Mouse (Mus musculus) forebrain, embryonic 14.5 days (tissue): ENCODE measurements around the gene Ripor1. TPM values are rescaled to one million over a fixed set of nuclear protein-coding genes. Genes with fewer than 3 reads are reported as not detected.
"Not testable (repeated sequence)": the region's sequence is repeated elsewhere in the genome, so short reads cannot be mapped to it uniquely, and the experiment has no call there.

Experiments used
- ATAC-seq: fragments of 200-750 bp; cut with Nextera tagmentation; 2 replicates; pipeline ENCODE4 v1.8.0; 2017; ENCODE audit warnings: mild to moderate bottlenecking, moderate library complexity
- DNase-seq: peaks from one replicate; pipeline ENCODE4 v3.0.0-alpha.2; 2015; ENCODE audit warnings: low spot score
- H3K27ac ChIP-seq: fragments of 300-500 bp; sonication (generic); 2 replicates; pipeline ENCODE4 v1.5.1; 2014; ENCODE audit warnings: low read depth, mild to moderate bottlenecking, control low read depth, low read length, moderate library complexity
- H3K27me3 ChIP-seq: fragments of 300-500 bp; sonication (generic); replicated peaks from 2 replicates; pipeline ENCODE4 v1.6.1; 2014; ENCODE audit warnings: low read length, control low read depth, mixed read lengths; ENCODE audit not compliant: control insufficient read depth, insufficient read depth
- H3K36me3 ChIP-seq: fragments of 300-500 bp; sonication (generic); 2 replicates; pipeline ENCODE4 v1.6.1; 2014; ENCODE audit warnings: low read length, control low read depth; ENCODE audit not compliant: control insufficient read depth, insufficient read depth
- H3K4me1 ChIP-seq: fragments of 300-500 bp; sonication (generic); 2 replicates; pipeline ENCODE4 v1.6.1; 2014; ENCODE audit warnings: antibody characterized with exemption, low read length, control low read depth; ENCODE audit not compliant: control insufficient read depth, insufficient read depth
- H3K4me2 ChIP-seq: fragments of 300-500 bp; sonication (generic); 2 replicates; pipeline ENCODE4 v1.6.1; 2014; ENCODE audit warnings: mild to moderate bottlenecking, control low read depth, low read length
- H3K4me3 ChIP-seq: fragments of 300-500 bp; sonication (generic); 2 replicates; pipeline ENCODE4 v1.5.1; 2014; ENCODE audit warnings: low read depth, low read length, control low read depth
- H3K9ac ChIP-seq: fragments of 300-500 bp; sonication (generic); 2 replicates; pipeline ENCODE4 v1.6.1; 2014; ENCODE audit warnings: mild to moderate bottlenecking, low read length, control low read depth, moderate library complexity
- H3K9me3 ChIP-seq: fragments of 300-500 bp; sonication (generic); replicated peaks from 2 replicates; pipeline ENCODE4 v1.6.1; 2016; ENCODE audit warnings: low read length, control low read depth, mixed read lengths; ENCODE audit not compliant: control insufficient read depth
- WGBS: fragments of 180-500 bp; shearing (Covaris S2); extraction: QIAGEN DNeasy Blood & Tissue Kit; methylation state at CpG from one replicate; pipeline ENCODE4 v1.1.7; 2014; 5-methylcytosine and 5-hydroxymethylcytosine counted together
- polyA plus RNA-seq: library from polyadenylated mRNA; unstranded; fragments of >200 nt; fragmentation: Nextera tagmentation; extraction: Ambion mirVana; gene quantifications from 2 replicates; pipeline ENCODE4 v1.2.1, GENCODE M21; 2014

The Ripor1 gene
- polyA plus RNA-seq, 1 experiment from 2014 or later = 14.9 TPM

- Histone ChIP-seq H3K4me2 (no peak overlapping the region), H3K9ac (no peak overlapping the region), H3K9me3 (no peaks in the 10 kb centered on the region), H3K4me3 (no peak overlapping the region), H3K27ac (no peak overlapping the region), H3K27me3 (no peaks in the 10 kb centered on the region; the same call in 1 of the 2 replicates), H3K36me3 (no peaks in the 10 kb centered on the region), H3K4me1 (peaks cover 4% of the 10 kb centered on the region)
- WGBS = 83% methylated on average over 5 of the region's 5 CpGs
- ATAC-seq (no peak), DNase-seq (no peak)
Observed at GRCm38 (mm10) chr8:105601301-105601700, 3.8 kb upstream of the Ripor1 start.

GRCm38 (mm10) chr8:105602540-105602939 lies 2.5 kb upstream of the Ripor1 start:
- not testable (repeated sequence) for DNase-seq, H3K27me3 ChIP-seq, H3K4me3 ChIP-seq, H3K9ac ChIP-seq, H3K9me3 ChIP-seq, H3K36me3 ChIP-seq, H3K27ac ChIP-seq, H3K4me2 ChIP-seq, ATAC-seq
- H3K4me1 ChIP-seq = peaks cover 12% of the 10 kb centered on the region
- 89% methylated on average over 2 of the region's 3 CpGs for WGBS

GRCm38 (mm10) chr8:105605491-105606188 lies 585 bp downstream of the Ripor1 start:
- peak overlapping the region; percentile 88 for H3K27ac ChIP-seq
- DNase-seq (peak; percentile 42), ATAC-seq (peak; percentile 49)
- H3K36me3 ChIP-seq = no peaks in the 10 kb centered on the region
- no peaks in the 10 kb centered on the region; the same call in 1 of the 2 replicates for H3K27me3 ChIP-seq
- H3K9me3 ChIP-seq = no peaks in the 10 kb centered on the region
- 1% methylated on average over 32 of the region's 39 CpGs for WGBS
- H3K9ac ChIP-seq = peak overlapping the region; percentile 89
- H3K4me1 ChIP-seq = peaks cover 12% of the 10 kb centered on the region
- H3K4me2 ChIP-seq = peak overlapping the region; percentile 86
- peak overlapping the region; percentile 78 for H3K4me3 ChIP-seq

GRCm38 (mm10) chr8:105606189-105607023 lies 1.4 kb downstream of the Ripor1 start:
- 2% methylated on average over 30 of the region's 30 CpGs for WGBS
- Histone ChIP-seq H3K4me3 (peak overlapping the region; percentile 78), H3K4me1 (peaks cover 12% of the 10 kb centered on the region), H3K4me2 (peak overlapping the region; percentile 86), H3K36me3 (no peaks in the 10 kb centered on the region), H3K9ac (peak overlapping the region; percentile 89), H3K9me3 (no peaks in the 10 kb centered on the region), H3K27ac (peak overlapping the region; percentile 88; the same call in 1 of the 2 replicates), H3K27me3 (no peaks in the 10 kb centered on the region; the same call in 1 of the 2 replicates)
- peak; percentile 59 for ATAC-seq
- DNase-seq = peak; percentile 92

- peaks cover 12% of the 10 kb centered on the region for H3K4me1 ChIP-seq
- H3K4me3 ChIP-seq = peak overlapping the region; percentile 78
- peak overlapping the region; percentile 27; the same call in 1 of the 2 replicates for H3K27ac ChIP-seq
- peak overlapping the region; percentile 89 for H3K9ac ChIP-seq
- no peaks in the 10 kb centered on the region for H3K9me3 ChIP-seq
- H3K36me3 ChIP-seq = no peaks in the 10 kb centered on the region
- H3K4me2 ChIP-seq = peak overlapping the region; percentile 86
- H3K27me3 ChIP-seq = peaks cover 4% of the 10 kb centered on the region; the same call in 1 of the 2 replicates
- 5% methylated on average over 10 of the region's 10 CpGs for WGBS
- ATAC-seq = no peak
- no peak for DNase-seq
Observed at GRCm38 (mm10) chr8:105607062-105607461, 2.0 kb downstream of the Ripor1 start.

- Histone ChIP-seq H3K4me3 (no peak overlapping the region), H3K27ac (no peak overlapping the region), H3K36me3 (no peaks in the 10 kb centered on the region), H3K4me2 (no peak overlapping the region), H3K9me3 (no peaks in the 10 kb centered on the region), H3K27me3 (0 out of 2 replicates have a peak, but pooled peaks cover 9% of the 10 kb centered on the region), H3K9ac (no peak overlapping the region), H3K4me1 (peaks cover 12% of the 10 kb centered on the region)
- DNase-seq (peak; percentile 35), ATAC-seq (no peak)
- 32% methylated on average over 4 of the region's 4 CpGs for WGBS
Observed at GRCm38 (mm10) chr8:105607684-105608083, 2.6 kb downstream of the Ripor1 start.

GRCm38 (mm10) chr8:105609355-105609754 lies 4.3 kb downstream of the Ripor1 start:
- 88% methylated on average over 2 of the region's 2 CpGs for WGBS
- peaks cover 20% of the 10 kb centered on the region for H3K4me1 ChIP-seq
- no peak overlapping the region for H3K4me3 ChIP-seq
- H3K9me3 ChIP-seq = no peaks in the 10 kb centered on the region
- ATAC-seq = no peak
- no peak overlapping the region for H3K9ac ChIP-seq
- DNase-seq = no peak
- no peak overlapping the region for H3K4me2 ChIP-seq
- H3K27ac ChIP-seq = no peak overlapping the region
- H3K27me3 ChIP-seq = 0 out of 2 replicates have a peak, but pooled peaks cover 17% of the 10 kb centered on the region
- no peaks in the 10 kb centered on the region for H3K36me3 ChIP-seq

GRCm38 (mm10) chr8:105609771-105610170 lies 4.7 kb downstream of the Ripor1 start:
- Histone ChIP-seq H3K4me2 (no peak overlapping the region), H3K9me3 (no peaks in the 10 kb centered on the region), H3K27ac (no peak overlapping the region), H3K4me1 (peaks cover 20% of the 10 kb centered on the region), H3K27me3 (0 out of 2 replicates have a peak, but pooled peaks cover 19% of the 10 kb centered on the region), H3K4me3 (no peak overlapping the region), H3K36me3 (peaks cover under 1% of the 10 kb centered on the region; the same call in 1 of the 2 replicates), H3K9ac (no peak overlapping the region)
- ATAC-seq = no peak
- no peak for DNase-seq
- 86% methylated on average over 4 of the region's 4 CpGs for whole genome bisulfite sequencing
